Mouse (Mus musculus): ENCODE results near the gene Tpp1. TPM values are rescaled to one million over a fixed set of nuclear protein-coding genes. Genes with fewer than 3 reads are reported as not detected.
A peak's percentile ranks its signal among the peaks of the same experiment; 100 is the strongest.

Gene Tpp1
- polyA plus RNA-seq (2011; ENCODE audit: insufficient read length, low read depth, missing spikeins): 200 and 265 TPM in 2 replicates

- H3K27ac ChIP-seq (ENCODE audit: insufficient read depth, low read length): peak within 1 kb of the TSS; percentile 21; the same call in 1 of the 2 replicates
These were observed at the start of gene Tpp1 for GRCm38 (mm10) chr7:105751491-105752433. Gene Tpp1 (minus strand): TSS chr7:105752235.

GRCm38 (mm10) chr7:105796972-105797371, 44.9 kb upstream of the Tpp1 start:
- no peak overlapping the region for H3K4me3 ChIP-seq (ENCODE audit: insufficient read depth, low read length)
- no peak overlapping the region for H3K27ac ChIP-seq (ENCODE audit: insufficient read depth, low read length)
- H3K4me1 ChIP-seq (ENCODE audit: control insufficient read depth, insufficient read depth, low read length): no peaks in the 10 kb centered on the region
- TF ChIP-seq POLR2A (IDR thresholded peaks at IDR 0.05; ENCODE audit: low read depth, low read length): no peak
- TF ChIP-seq CTCF (IDR thresholded peaks at IDR 0.05; ENCODE audit: borderline replicate concordance, insufficient read depth, low read length): no peak

More at GRCm38 (mm10) chr7:105751491-105752433, at the start of gene Tpp1:
- Histone ChIP-seq H3K4me1 (ENCODE audit: control insufficient read depth, insufficient read depth, low read length) (peaks cover 3% of the 10 kb centered on the region; the same call in 1 of the 2 replicates), H3K4me3 (ENCODE audit: insufficient read depth, low read length) (peak within 1 kb of the TSS; percentile 89)
- TF ChIP-seq CTCF (IDR thresholded peaks at IDR 0.05; ENCODE audit: borderline replicate concordance, insufficient read depth, low read length) (no peak), POLR2A (IDR thresholded peaks at IDR 0.05; ENCODE audit: low read depth, low read length) (peak; percentile 84)

DNA sequence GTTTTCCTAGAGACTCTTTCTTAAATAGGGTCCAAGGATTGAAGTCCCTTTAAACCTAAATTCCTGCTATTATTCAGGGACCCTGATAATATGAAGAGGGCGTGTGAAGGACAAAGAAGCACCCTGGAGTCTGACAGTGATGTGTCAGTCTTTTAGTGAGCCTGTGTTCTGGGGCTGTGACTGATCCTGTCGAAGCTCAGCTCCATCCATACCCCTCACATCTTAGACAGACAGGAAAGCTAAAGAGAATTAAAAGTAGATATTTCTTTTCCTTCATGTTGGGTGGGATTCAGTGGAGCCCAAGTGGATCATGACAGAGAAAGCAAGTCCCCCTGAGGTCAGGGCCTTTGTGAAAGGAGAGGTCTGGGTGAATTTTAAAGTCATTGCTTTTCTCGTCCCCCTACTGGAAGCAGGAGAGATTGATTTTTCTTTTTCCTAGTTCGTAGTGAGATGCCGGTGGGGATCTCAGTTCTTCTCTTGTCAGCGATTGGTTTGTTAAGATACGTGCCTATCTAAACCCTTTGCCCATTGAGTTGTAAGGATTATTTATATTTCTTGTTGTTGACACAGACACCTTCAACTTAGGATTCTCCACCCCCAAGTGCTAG, 43.8 kb upstream of the Tpp1 start:
- Histone ChIP-seq H3K27ac (ENCODE audit: insufficient read depth, low read length) (no peak overlapping the region), H3K4me1 (ENCODE audit: control insufficient read depth, insufficient read depth, low read length) (no peaks in the 10 kb centered on the region), H3K4me3 (ENCODE audit: insufficient read depth, low read length) (no peak overlapping the region)
- TF ChIP-seq CTCF (IDR thresholded peaks at IDR 0.05; ENCODE audit: borderline replicate concordance, insufficient read depth, low read length) (no peak), POLR2A (IDR thresholded peaks at IDR 0.05; ENCODE audit: low read depth, low read length) (no peak)

GRCm38 (mm10) chr7:105793701-105794100, 41.7 kb upstream of the Tpp1 start:
- Histone ChIP-seq H3K27ac (ENCODE audit: insufficient read depth, low read length) (no peak overlapping the region), H3K4me1 (ENCODE audit: control insufficient read depth, insufficient read depth, low read length) (no peaks in the 10 kb centered on the region), H3K4me3 (ENCODE audit: insufficient read depth, low read length) (no peak overlapping the region)
- TF ChIP-seq CTCF (IDR thresholded peaks at IDR 0.05; ENCODE audit: borderline replicate concordance, insufficient read depth, low read length): no peak
- TF ChIP-seq POLR2A (IDR thresholded peaks at IDR 0.05; ENCODE audit: low read depth, low read length): no peak

- Histone ChIP-seq H3K27ac (ENCODE audit: insufficient read depth, low read length) (no peak overlapping the region), H3K4me3 (ENCODE audit: insufficient read depth, low read length) (no peak overlapping the region), H3K4me1 (ENCODE audit: control insufficient read depth, insufficient read depth, low read length) (peaks cover 2% of the 10 kb centered on the region; the same call in 1 of the 2 replicates)
- no peak for TF ChIP-seq CTCF (IDR thresholded peaks at IDR 0.05; ENCODE audit: borderline replicate concordance, insufficient read depth, low read length)
- no peak for TF ChIP-seq POLR2A (IDR thresholded peaks at IDR 0.05; ENCODE audit: low read depth, low read length)
These were observed 39.1 kb upstream of the Tpp1 start for GRCm38 (mm10) chr7:105791147-105791546.

GRCm38 (mm10) chr7:105787285-105788140, 35.5 kb upstream of the Tpp1 start, which contains the start of gene Dchs1:
Gene Dchs1 (minus strand): TSS chr7:105787654.
- TF ChIP-seq CTCF (IDR thresholded peaks at IDR 0.05; ENCODE audit: borderline replicate concordance, insufficient read depth, low read length) (no peak), POLR2A (IDR thresholded peaks at IDR 0.05; ENCODE audit: low read depth, low read length) (peak; percentile 57)
- H3K4me3 ChIP-seq (ENCODE audit: insufficient read depth, low read length): peak within 1 kb of the TSS; percentile 49
- peaks cover 19% of the 10 kb centered on the region for H3K4me1 ChIP-seq (ENCODE audit: control insufficient read depth, insufficient read depth, low read length)
- H3K27ac ChIP-seq (ENCODE audit: insufficient read depth, low read length): no peak within 1 kb of the TSS

DNA sequence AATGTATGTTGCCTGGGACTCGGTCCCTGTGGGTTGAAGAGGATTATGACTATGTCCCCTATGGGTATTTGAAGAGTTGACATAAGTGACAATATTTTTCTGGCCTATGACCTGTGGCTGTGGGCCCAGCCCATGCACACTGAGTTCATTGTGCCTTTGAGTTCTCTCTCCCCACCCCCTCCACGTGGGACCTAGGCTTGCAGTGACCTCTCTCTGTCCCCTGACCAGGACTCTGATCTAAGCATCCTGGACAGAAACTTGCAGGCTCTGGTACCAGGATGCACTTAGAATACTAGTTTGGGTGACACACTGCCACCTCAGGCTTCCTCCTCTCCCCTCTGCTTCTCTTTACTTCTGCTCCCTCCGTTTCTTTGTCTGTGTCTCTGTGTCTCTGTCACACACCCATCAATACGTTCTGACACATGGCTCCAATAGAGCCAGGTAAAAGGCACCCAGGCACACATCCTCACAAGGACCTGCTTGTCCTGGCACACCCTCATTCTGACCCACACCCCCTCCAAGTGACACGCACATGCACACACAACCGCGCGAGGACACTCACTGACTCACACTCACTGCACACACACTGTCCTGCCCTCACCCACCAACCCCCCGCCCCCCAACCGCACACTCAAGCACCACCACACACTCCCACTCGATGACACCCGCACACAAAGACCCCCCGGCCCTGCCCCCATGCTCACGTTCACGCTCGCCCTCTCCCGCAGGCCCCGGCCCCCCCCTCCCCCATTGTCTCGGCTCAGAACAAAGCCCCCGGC, 34.7 kb upstream of the Tpp1 start:
- Histone ChIP-seq H3K27ac (ENCODE audit: insufficient read depth, low read length) (no peak overlapping the region), H3K4me3 (ENCODE audit: insufficient read depth, low read length) (peak overlapping the region; percentile 49), H3K4me1 (ENCODE audit: control insufficient read depth, insufficient read depth, low read length) (peaks cover 19% of the 10 kb centered on the region)
- no peak for TF ChIP-seq CTCF (IDR thresholded peaks at IDR 0.05; ENCODE audit: borderline replicate concordance, insufficient read depth, low read length)
- 0 out of 2 replicates have a peak, but pooled peaks have one; percentile 21 for TF ChIP-seq POLR2A (IDR thresholded peaks at IDR 0.05; ENCODE audit: low read depth, low read length)

GRCm38 (mm10) chr7:105784556-105784955, 32.5 kb upstream of the Tpp1 start:
- Histone ChIP-seq H3K4me3 (ENCODE audit: insufficient read depth, low read length) (no peak overlapping the region), H3K4me1 (ENCODE audit: control insufficient read depth, insufficient read depth, low read length) (peaks cover 19% of the 10 kb centered on the region), H3K27ac (ENCODE audit: insufficient read depth, low read length) (no peak overlapping the region)
- TF ChIP-seq CTCF (IDR thresholded peaks at IDR 0.05; ENCODE audit: borderline replicate concordance, insufficient read depth, low read length) (no peak), POLR2A (IDR thresholded peaks at IDR 0.05; ENCODE audit: low read depth, low read length) (no peak)

All from embryonic fibroblast, embryonic 13.5 days (primary cell).